Mouse (Mus musculus): ENCODE data around the gene Ttc7b. TPM values are rescaled to one million over a fixed set of nuclear protein-coding genes. Genes with fewer than 3 reads are reported as not detected.

Ttc7b gene
- polyA plus RNA-seq, 1 experiment from 2014 or later: 5.0 TPM

- H3K27me3 ChIP-seq: no peaks in the 10 kb centered on the region
- ATAC-seq (ENCODE audit: insufficient number of reproducible peaks, low FRiP score, low TSS enrichment, low read depth): no peak
- no peak overlapping the region for H3K4me2 ChIP-seq
- no peak overlapping the region for H3K9ac ChIP-seq
- no peaks in the 10 kb centered on the region for H3K9me3 ChIP-seq
- WGBS: 84% methylated on average over 4 of the region's 4 CpGs
- H3K27ac ChIP-seq: no peak overlapping the region
- H3K4me1 ChIP-seq: peaks cover 24% of the 10 kb centered on the region
- no peak overlapping the region for H3K4me3 ChIP-seq
- peaks cover 22% of the 10 kb centered on the region for H3K36me3 ChIP-seq
Observed at GRCm38 (mm10) chr12:100319746-100320145, 200.9 kb downstream of the Ttc7b start.

DNA sequence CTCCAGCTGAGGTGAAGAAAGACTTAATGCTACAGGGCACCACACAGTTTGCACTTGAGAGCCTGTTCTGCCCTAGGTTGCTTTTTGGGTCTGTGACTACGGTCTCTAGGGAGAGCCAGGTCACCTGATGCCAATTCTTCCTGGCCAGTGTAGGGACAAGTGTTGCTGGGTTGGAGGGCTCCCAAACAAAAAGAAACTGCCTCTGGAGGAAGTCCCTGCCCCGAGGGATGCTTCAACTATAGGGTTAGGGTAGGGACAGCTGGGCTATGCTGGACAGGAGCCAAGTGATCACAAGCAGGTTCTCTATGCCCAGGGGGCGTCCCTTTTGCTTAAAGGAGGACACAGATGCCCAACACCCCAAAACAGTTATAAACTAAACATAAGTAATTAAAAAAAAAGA, 202.7 kb downstream of the Ttc7b start:
- H3K27ac ChIP-seq: no peak overlapping the region
- ATAC-seq (ENCODE audit: insufficient number of reproducible peaks, low FRiP score, low TSS enrichment, low read depth): no peak
- no peaks in the 10 kb centered on the region for H3K9me3 ChIP-seq
- peaks cover 28% of the 10 kb centered on the region for H3K4me1 ChIP-seq
- no peak overlapping the region for H3K4me3 ChIP-seq
- peaks cover 14% of the 10 kb centered on the region for H3K36me3 ChIP-seq
- no peaks in the 10 kb centered on the region for H3K27me3 ChIP-seq
- no peak overlapping the region for H3K9ac ChIP-seq
- no peak overlapping the region for H3K4me2 ChIP-seq
- WGBS: 65% methylated on average over 3 of the region's 3 CpGs

DNA sequence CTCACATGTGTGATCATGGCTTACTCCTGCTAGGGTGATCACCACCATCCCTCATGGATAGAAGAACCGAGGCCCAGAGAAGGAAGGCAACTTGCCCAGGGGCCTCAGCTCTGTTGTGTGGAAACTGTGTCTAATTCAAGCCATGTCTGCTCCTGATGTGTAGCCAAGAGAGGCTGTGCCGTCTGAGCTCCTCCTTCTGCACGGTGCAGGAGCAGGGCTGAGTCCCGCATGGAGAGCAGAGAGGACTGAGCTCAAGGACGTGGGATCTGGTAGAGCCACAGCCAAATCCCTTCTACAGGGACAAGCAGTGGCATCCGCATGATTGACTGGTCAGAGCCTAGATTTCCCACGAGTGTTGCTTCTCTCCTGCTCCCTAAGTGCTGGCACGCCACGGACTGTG, 204.5 kb downstream of the Ttc7b start:
- 0 out of 2 replicates have a peak, but pooled peaks have one; percentile 41 for ATAC-seq (ENCODE audit: insufficient number of reproducible peaks, low FRiP score, low TSS enrichment, low read depth)
- WGBS: 55% methylated on average over 9 of the region's 9 CpGs
- H3K9me3 ChIP-seq: no peaks in the 10 kb centered on the region
- no peak overlapping the region for H3K9ac ChIP-seq
- peaks cover 14% of the 10 kb centered on the region for H3K36me3 ChIP-seq
- H3K27ac ChIP-seq: no peak overlapping the region
- no peak overlapping the region for H3K4me3 ChIP-seq
- H3K4me1 ChIP-seq: peaks cover 28% of the 10 kb centered on the region
- H3K27me3 ChIP-seq: no peaks in the 10 kb centered on the region
- H3K4me2 ChIP-seq: no peak overlapping the region

DNA sequence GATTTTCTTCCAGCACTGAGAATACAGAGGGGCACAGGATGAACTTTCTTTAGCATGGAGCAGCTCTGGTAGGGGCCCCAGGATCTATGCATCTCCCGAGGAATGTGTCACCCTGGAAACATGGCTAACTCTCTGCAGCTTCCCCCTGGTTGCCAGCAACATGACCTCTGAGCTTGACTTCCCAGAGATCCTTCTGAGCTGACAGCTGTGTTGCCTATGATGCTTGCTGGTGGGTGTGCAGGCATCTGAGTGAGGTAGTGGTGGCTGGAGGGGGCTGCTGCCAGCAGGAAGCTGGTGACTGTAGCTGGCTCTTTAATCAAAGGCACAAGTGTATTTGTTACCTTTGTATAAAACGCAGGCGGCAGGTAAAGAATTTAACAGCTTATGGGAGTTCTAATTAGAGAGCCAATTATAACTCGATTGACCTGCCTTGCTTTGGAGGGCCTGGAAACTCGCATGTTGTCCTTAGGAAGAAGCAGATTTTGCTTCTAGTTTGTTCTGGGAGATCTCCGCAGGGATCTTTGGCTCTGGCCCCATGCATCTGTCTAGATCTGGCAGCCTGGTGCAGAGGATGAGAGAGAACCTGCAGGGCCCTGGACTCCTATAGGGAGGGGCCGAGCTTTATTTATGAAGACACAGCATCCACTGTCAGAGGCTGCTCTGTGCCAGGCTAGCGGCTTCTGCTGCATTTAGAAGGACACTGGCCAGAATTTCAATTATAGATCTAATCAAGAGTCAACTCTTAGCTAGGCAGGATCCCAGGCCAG, 205.3 kb downstream of the Ttc7b start:
- H3K27ac ChIP-seq: no peak overlapping the region
- H3K4me3 ChIP-seq: no peak overlapping the region
- WGBS: 48% methylated on average over 8 of the region's 8 CpGs

DNA sequence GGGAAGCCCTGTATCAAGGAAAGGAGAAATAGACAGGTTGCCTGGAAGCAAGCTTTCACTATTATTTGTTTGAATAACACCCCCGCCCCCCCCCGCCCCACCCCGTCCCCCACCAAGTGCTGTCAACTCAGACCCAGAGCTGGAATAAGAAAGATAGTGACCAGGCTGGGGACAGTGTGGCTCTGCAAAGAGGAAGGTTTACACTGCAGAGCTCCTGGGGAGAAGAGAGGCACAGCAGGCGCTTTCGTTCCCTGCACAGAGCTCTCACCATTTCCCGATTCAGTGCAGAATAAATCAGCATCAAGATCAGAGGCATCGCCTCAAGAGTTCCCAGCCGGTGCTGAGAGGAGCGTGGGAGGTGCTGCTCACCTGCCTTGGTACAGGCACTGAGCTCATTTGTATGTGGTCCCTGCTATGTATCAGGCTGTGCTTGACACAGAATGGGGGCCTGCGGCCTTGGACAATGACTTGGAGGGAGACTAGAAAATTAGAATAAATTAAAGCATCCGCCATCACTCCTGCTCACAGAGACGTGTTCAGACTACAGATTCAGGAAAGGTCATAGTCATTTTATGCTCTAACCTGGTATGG, 206.7 kb downstream of the Ttc7b start:
- Histone ChIP-seq H3K9ac (no peak overlapping the region), H3K27me3 (no peaks in the 10 kb centered on the region), H3K27ac (no peak overlapping the region), H3K36me3 (peaks cover 1% of the 10 kb centered on the region; the same call in 1 of the 2 replicates), H3K4me3 (no peak overlapping the region), H3K4me2 (no peak overlapping the region), H3K9me3 (no peaks in the 10 kb centered on the region), H3K4me1 (peaks cover 28% of the 10 kb centered on the region)
- WGBS: 74% methylated on average over 12 of the region's 12 CpGs
- no peak for ATAC-seq (ENCODE audit: insufficient number of reproducible peaks, low FRiP score, low TSS enrichment, low read depth)

More for the DNA sequence above, 205.3 kb downstream of the Ttc7b start:
- no peak overlapping the region for H3K4me2 ChIP-seq
- no peak for ATAC-seq (ENCODE audit: insufficient number of reproducible peaks, low FRiP score, low TSS enrichment, low read depth)
- H3K36me3 ChIP-seq: peaks cover 11% of the 10 kb centered on the region
- H3K27me3 ChIP-seq: no peaks in the 10 kb centered on the region
- H3K4me1 ChIP-seq: peaks cover 28% of the 10 kb centered on the region
- no peaks in the 10 kb centered on the region for H3K9me3 ChIP-seq
- H3K9ac ChIP-seq: no peak overlapping the region

GRCm38 (mm10) chr12:100313209-100313608, 207.4 kb downstream of the Ttc7b start:
- peaks cover 2% of the 10 kb centered on the region; the same call in 1 of the 2 replicates for H3K36me3 ChIP-seq
- H3K27ac ChIP-seq: no peak overlapping the region
- no peaks in the 10 kb centered on the region for H3K9me3 ChIP-seq
- ATAC-seq (ENCODE audit: insufficient number of reproducible peaks, low FRiP score, low TSS enrichment, low read depth): no peak
- WGBS: 54% methylated on average over 6 of the region's 6 CpGs
- H3K9ac ChIP-seq: no peak overlapping the region
- peaks cover 28% of the 10 kb centered on the region for H3K4me1 ChIP-seq
- H3K4me2 ChIP-seq: no peak overlapping the region
- H3K27me3 ChIP-seq: no peaks in the 10 kb centered on the region
- no peak overlapping the region for H3K4me3 ChIP-seq

DNA sequence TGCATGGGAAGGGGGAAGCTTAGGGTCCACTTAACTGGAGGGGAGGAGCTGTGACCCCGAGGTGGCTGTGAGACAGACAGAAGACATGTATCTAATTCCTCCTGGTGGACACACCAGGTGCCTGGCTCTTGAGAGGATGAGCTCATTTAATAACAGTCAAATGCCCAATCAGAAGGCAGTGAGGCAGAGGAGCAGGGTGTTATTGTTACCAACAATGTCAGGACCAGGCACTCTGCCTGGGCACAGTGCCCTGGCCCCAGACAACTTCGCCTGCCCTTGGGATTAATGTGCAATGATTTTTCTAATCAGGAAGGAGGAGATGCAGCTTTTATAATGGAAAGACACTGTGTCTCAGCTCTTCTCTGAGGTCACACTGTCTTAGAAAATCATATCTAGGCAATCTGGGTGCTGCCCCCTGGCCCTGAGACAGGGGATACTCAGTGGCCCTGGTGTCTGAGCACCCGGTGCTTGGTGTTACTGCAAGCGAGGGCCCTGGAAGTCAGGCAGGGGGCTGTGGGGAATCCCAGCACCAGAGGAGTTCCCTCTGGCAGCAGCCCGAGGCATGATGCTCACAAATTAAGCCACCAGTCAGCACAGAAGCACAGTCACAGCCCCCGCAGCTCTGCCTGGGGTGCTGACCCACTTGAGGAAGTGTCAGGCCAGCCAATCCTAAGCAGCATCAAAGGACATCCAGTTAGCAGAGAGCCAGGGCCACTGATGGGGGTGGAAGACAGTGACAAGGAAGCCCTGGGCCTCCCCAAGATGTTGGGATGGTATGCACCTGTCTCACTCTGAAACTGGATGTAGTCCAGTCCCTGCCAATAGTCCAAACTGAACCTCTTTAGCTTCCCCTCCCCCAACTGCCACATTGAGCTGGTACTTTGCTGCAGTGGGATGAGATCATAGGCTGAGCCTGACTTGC, 209.9 kb downstream of the Ttc7b start:
- Histone ChIP-seq H3K36me3 (peaks cover 8% of the 10 kb centered on the region; the same call in 1 of the 2 replicates), H3K4me2 (no peak overlapping the region), H3K9me3 (no peaks in the 10 kb centered on the region), H3K4me3 (no peak overlapping the region), H3K9ac (no peak overlapping the region), H3K4me1 (peaks cover 19% of the 10 kb centered on the region), H3K27me3 (no peaks in the 10 kb centered on the region), H3K27ac (no peak overlapping the region)
- WGBS: 65% methylated on average over 6 of the region's 6 CpGs
- no peak for ATAC-seq (ENCODE audit: insufficient number of reproducible peaks, low FRiP score, low TSS enrichment, low read depth)

DNA sequence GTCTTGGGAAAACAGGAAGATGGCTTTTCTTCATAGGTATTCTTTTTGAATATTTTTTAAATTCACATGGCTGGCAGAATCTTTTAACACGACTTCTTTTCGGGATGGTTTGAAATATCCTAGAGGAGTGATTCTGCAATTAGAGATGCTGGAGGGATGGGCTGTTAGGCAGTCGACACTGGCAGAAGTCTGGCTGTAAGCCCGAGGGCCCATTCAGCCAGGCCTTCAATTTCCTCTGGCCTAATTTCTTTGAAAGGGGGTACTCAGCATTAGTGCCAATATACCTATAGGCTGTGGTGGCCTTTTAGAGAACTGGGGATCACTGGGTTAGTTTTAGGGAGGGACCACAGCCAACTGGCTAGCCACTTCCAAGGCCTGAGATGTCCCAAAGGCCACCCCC, 211.4 kb downstream of the Ttc7b start:
- no peak overlapping the region for H3K9ac ChIP-seq
- WGBS: 48% methylated on average over 4 of the region's 4 CpGs
- H3K27me3 ChIP-seq: no peaks in the 10 kb centered on the region
- H3K4me1 ChIP-seq: peaks cover 6% of the 10 kb centered on the region; the same call in 1 of the 2 replicates
- H3K9me3 ChIP-seq: no peaks in the 10 kb centered on the region
- peaks cover 8% of the 10 kb centered on the region; the same call in 1 of the 2 replicates for H3K36me3 ChIP-seq
- ATAC-seq (ENCODE audit: insufficient number of reproducible peaks, low FRiP score, low TSS enrichment, low read depth): no peak
- no peak overlapping the region for H3K4me2 ChIP-seq
- H3K27ac ChIP-seq: no peak overlapping the region
- H3K4me3 ChIP-seq: no peak overlapping the region

DNA sequence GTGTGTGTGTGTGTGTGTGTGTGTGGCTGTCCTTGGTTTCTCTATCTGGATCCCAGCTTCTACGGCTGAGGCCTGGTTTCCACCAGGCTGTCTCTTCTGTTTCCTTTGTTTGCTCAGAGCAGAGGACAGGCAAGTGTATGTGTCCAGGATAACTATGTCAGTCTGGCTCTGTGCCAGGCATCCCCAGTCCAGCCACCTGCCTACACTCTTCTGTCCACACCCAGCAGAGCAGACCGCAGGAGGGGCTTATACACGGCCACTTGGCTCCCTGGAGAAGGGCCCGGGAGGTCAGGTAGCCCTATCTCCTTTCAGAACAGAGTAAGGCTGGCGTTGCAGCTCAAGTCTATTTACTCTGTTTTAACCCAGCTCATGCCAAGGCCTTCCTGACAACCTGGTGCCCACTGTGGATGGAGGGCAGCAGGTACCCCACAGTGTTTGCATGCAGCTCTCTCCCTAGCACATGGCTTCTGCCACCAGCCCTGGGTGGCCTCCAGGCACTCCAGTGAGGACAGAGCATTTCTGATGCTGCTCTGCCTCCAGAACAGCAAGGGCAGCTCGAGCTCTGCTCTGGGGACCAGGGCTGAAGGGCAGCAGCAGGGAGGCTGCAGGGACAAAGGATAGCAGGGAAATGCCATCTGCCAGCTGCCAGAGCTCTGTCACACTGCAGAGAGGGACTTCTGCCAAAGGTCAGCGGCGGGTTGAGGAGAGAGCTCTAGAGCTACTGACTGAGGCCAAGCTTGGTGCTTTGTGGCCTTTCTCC, 212.9 kb downstream of the Ttc7b start:
- H3K9me3 ChIP-seq: no peaks in the 10 kb centered on the region
- no peak overlapping the region for H3K4me2 ChIP-seq
- H3K9ac ChIP-seq: no peak overlapping the region
- ATAC-seq (ENCODE audit: insufficient number of reproducible peaks, low FRiP score, low TSS enrichment, low read depth): no peak; the same call in 1 of the 2 replicates
- H3K27me3 ChIP-seq: no peaks in the 10 kb centered on the region
- peaks cover 8% of the 10 kb centered on the region; the same call in 1 of the 2 replicates for H3K36me3 ChIP-seq
- peaks cover 6% of the 10 kb centered on the region; the same call in 1 of the 2 replicates for H3K4me1 ChIP-seq
- H3K4me3 ChIP-seq: no peak overlapping the region
- WGBS: 77% methylated on average over 8 of the region's 8 CpGs
- H3K27ac ChIP-seq: peak overlapping the region; percentile 33; the same call in 1 of the 2 replicates

GRCm38 (mm10) chr12:100306336-100306735, 214.3 kb downstream of the Ttc7b start:
- Histone ChIP-seq H3K36me3 (peaks cover 8% of the 10 kb centered on the region; the same call in 1 of the 2 replicates), H3K4me2 (no peak overlapping the region), H3K9ac (no peak overlapping the region), H3K27ac (no peak overlapping the region), H3K27me3 (no peaks in the 10 kb centered on the region), H3K9me3 (no peaks in the 10 kb centered on the region), H3K4me1 (peaks cover 6% of the 10 kb centered on the region; the same call in 1 of the 2 replicates), H3K4me3 (no peak overlapping the region)
- 52% methylated on average over 1 of the region's 1 CpGs for WGBS
- no peak for ATAC-seq (ENCODE audit: insufficient number of reproducible peaks, low FRiP score, low TSS enrichment, low read depth)

GRCm38 (mm10) chr12:100305051-100305673, 215.5 kb downstream of the Ttc7b start:
- WGBS: 81% methylated on average over 4 of the region's 4 CpGs
- H3K9me3 ChIP-seq: no peaks in the 10 kb centered on the region
- ATAC-seq (ENCODE audit: insufficient number of reproducible peaks, low FRiP score, low TSS enrichment, low read depth): no peak
- H3K36me3 ChIP-seq: peaks cover 11% of the 10 kb centered on the region; the same call in 1 of the 2 replicates
- H3K9ac ChIP-seq: no peak overlapping the region
- no peak overlapping the region for H3K4me3 ChIP-seq
- no peaks in the 10 kb centered on the region for H3K27me3 ChIP-seq
- H3K4me2 ChIP-seq: no peak overlapping the region
- H3K27ac ChIP-seq: no peak overlapping the region
- peaks cover 6% of the 10 kb centered on the region; the same call in 1 of the 2 replicates for H3K4me1 ChIP-seq
